Mouse (Mus musculus): ENCODE results near the gene Rps18. TPM values are rescaled to one million over a fixed set of nuclear protein-coding genes. Genes with fewer than 3 reads are reported as not detected.
A peak's percentile ranks its signal among the peaks of the same experiment; 100 is the strongest.

Rps18 gene
- polyA plus RNA-seq, 1 experiment from 2014 or later, result 2,078 TPM

DNA sequence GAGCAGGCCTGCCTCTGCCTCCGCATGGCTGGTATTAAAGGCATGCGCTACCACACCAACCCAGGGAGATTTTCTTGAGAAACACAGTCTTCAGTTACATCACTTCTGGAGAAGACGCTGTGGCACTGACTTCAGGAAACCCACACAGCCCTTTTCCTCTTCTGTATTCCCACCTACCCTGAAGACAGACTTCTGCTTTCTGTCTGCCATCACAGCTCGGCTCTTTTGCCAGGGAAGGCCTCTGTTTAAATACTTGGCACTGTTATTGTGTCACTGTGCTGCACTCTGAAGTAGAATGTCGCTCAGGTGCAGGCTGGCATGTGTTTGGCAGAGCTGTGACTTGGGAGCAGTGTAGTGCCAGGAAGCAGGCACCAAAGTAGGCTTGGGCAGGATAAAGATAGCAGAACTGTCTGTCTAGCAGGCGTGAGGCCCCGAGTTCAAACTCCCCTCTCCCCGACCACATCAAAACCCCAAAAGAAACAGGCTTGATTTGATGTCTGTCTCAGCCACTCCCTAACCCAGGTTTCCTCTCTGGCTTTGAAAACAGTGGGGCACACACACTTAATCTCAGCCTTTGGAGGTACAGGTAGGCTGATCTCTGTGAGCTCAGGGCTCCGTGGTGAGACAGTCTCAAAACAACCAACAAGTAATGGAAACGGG is 8.2 kb downstream of the Rps18 start:
- Histone ChIP-seq H3K9ac (ENCODE audit: low read depth, low read length) (no peak overlapping the region), H3K4me1 (ENCODE audit: control insufficient read depth, insufficient read depth, low read length) (peaks cover 7% of the 10 kb centered on the region; the same call in 1 of the 2 replicates), H3K4me3 (ENCODE audit: low read depth, low read length) (no peak overlapping the region), H3K27ac (replicated peaks; ENCODE audit: low read depth, low read length) (no peak overlapping the region), H3K9me3 (ENCODE audit: control insufficient read depth, low read length) (no peaks in the 10 kb centered on the region), H3K27me3 (replicated peaks; ENCODE audit: control insufficient read depth, insufficient read depth, low read length) (no peaks in the 10 kb centered on the region), H3K36me3 (ENCODE audit: control insufficient read depth, insufficient read depth, low read length) (peaks cover 66% of the 10 kb centered on the region), H3K4me2 (ENCODE audit: low read depth, low read length) (no peak overlapping the region)
- DNase-seq (ENCODE audit: low spot score) (no peak), ATAC-seq (ENCODE audit: low read depth) (no peak)
- 92% methylated on average over 10 of the region's 10 CpGs for WGBS

DNA sequence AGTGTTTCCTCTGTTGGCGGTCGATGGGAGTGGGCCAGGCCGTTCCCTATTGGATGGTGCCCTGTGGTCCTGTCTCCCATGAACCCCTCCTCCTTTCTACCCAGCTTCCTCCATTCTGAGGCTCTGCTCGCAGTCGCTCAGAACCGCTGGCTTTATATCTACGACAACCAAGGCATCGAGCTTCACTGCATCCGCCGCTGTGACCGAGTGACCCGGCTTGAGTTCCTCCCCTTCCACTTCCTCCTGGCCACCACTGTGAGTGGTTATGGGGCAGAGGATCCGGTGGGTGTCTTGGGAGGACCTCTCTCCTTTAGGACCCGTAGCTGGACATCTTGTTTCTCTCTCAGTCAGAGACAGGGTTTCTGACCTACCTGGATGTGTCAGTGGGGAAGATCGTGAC is 12.3 kb downstream of the Rps18 start:
- Histone ChIP-seq H3K4me1 (ENCODE audit: control insufficient read depth, insufficient read depth, low read length) (peaks cover 12% of the 10 kb centered on the region), H3K4me3 (ENCODE audit: low read depth, low read length) (no peak overlapping the region), H3K27me3 (replicated peaks; ENCODE audit: control insufficient read depth, insufficient read depth, low read length) (no peaks in the 10 kb centered on the region), H3K9me3 (ENCODE audit: control insufficient read depth, low read length) (no peaks in the 10 kb centered on the region), H3K36me3 (ENCODE audit: control insufficient read depth, insufficient read depth, low read length) (peaks cover 52% of the 10 kb centered on the region), H3K4me2 (ENCODE audit: low read depth, low read length) (no peak overlapping the region), H3K9ac (ENCODE audit: low read depth, low read length) (no peak overlapping the region), H3K27ac (replicated peaks; ENCODE audit: low read depth, low read length) (no peak overlapping the region)
- DNase-seq (ENCODE audit: low spot score), result no peak
- no peak for ATAC-seq (ENCODE audit: low read depth)
- WGBS, result 94% methylated on average over 15 of the region's 15 CpGs

- Histone ChIP-seq H3K4me2 (ENCODE audit: low read depth, low read length) (peak overlapping the region; percentile 89), H3K36me3 (ENCODE audit: control insufficient read depth, insufficient read depth, low read length) (peaks cover 58% of the 10 kb centered on the region), H3K4me3 (ENCODE audit: low read depth, low read length) (peak overlapping the region; percentile 87), H3K4me1 (ENCODE audit: control insufficient read depth, insufficient read depth, low read length) (peaks cover 12% of the 10 kb centered on the region), H3K27me3 (replicated peaks; ENCODE audit: control insufficient read depth, insufficient read depth, low read length) (no peaks in the 10 kb centered on the region), H3K9ac (ENCODE audit: low read depth, low read length) (peak overlapping the region; percentile 79), H3K9me3 (ENCODE audit: control insufficient read depth, low read length) (no peaks in the 10 kb centered on the region), H3K27ac (replicated peaks; ENCODE audit: low read depth, low read length) (no peak overlapping the region)
- no peak for DNase-seq (ENCODE audit: low spot score)
- 55% methylated on average over 19 of the region's 19 CpGs for WGBS
- no peak for ATAC-seq (ENCODE audit: low read depth)
Measured at GRCm38 (mm10) chr17:33941381-33941780, 14.4 kb downstream of the Rps18 start.

DNA sequence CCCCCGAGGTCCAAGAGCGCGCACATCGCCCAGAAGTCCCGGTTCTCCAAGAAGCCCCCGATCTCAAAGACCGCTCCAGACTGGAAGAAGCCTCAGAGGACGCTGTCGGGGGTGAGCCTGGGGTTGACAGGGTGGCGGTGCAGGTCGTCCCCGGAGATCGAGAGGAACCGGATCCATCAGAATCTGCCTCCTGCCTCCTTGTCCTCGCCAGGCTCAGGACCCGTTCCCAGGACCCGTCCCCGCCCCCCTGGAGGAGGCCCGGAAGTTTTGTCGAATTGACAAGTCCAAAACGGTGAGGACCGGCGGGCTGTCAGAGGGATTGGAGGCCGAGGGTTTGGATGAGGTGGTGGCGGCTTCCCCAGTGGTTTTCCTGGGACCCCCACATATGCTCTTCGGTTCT is 14.8 kb downstream of the Rps18 start:
- under 1% methylated on average over 14 of the region's 26 CpGs for WGBS
- peak overlapping the region; percentile 89 for H3K4me2 ChIP-seq (ENCODE audit: low read depth, low read length)
- peaks cover 12% of the 10 kb centered on the region for H3K4me1 ChIP-seq (ENCODE audit: control insufficient read depth, insufficient read depth, low read length)
- H3K9me3 ChIP-seq (ENCODE audit: control insufficient read depth, low read length), result no peaks in the 10 kb centered on the region
- no peak for DNase-seq (ENCODE audit: low spot score)
- ATAC-seq (ENCODE audit: low read depth), result no peak
- H3K4me3 ChIP-seq (ENCODE audit: low read depth, low read length), result peak overlapping the region; percentile 87
- no peaks in the 10 kb centered on the region for H3K27me3 ChIP-seq (replicated peaks; ENCODE audit: control insufficient read depth, insufficient read depth, low read length)
- H3K9ac ChIP-seq (ENCODE audit: low read depth, low read length), result peak overlapping the region; percentile 79
- no peak overlapping the region for H3K27ac ChIP-seq (replicated peaks; ENCODE audit: low read depth, low read length)
- peaks cover 58% of the 10 kb centered on the region for H3K36me3 ChIP-seq (ENCODE audit: control insufficient read depth, insufficient read depth, low read length)

DNA sequence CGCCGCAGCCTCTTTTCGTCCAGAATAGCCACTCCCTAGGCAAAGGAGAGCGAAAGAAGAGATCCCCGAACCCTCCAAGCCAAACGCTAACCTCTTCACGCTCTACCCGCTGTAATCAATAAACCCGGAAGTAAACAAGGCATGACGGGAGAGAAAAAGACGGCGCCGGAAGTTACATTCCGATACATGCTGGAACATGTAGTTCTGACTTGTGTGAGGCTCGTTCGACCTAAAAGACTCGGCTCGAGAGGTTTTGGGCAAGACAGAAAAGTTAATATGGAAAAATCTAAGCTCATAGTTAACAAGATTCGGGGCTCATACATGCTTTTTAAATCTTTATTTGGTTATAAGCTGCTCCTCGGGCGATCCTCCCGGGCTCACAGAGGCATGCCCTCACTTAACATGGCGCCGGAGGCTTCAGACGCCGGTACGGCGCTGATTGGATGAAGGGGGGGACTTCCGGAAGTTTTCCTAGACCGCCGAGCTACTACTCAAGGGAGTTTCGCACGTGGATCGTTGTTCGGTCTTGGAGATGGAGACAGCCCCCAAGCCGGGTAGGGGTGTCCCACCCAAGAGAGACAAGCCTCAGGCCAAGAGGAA is 15.5 kb downstream of the Rps18 start, which contains the start of the genes Pfdn6 and Wdr46:
Pfdn6 (minus strand) TSS at position 138 of the 600 bp plus-strand sequence.
Wdr46 (plus strand) TSS at position 455 of the 600 bp plus-strand sequence.
- H3K9ac ChIP-seq (ENCODE audit: low read depth, low read length), result peak within 1 kb of the TSS; percentile 79
- H3K27ac ChIP-seq (replicated peaks; ENCODE audit: low read depth, low read length), result no peak within 1 kb of the TSS
- peak within 1 kb of the TSS; percentile 89 for H3K4me2 ChIP-seq (ENCODE audit: low read depth, low read length)
- WGBS, result under 1% methylated on average over 36 of the region's 36 CpGs
- H3K4me3 ChIP-seq (ENCODE audit: low read depth, low read length), result peak within 1 kb of the TSS; percentile 87
- ATAC-seq (ENCODE audit: low read depth), result peak; percentile 93
- peaks cover 61% of the 10 kb centered on the region for H3K36me3 ChIP-seq (ENCODE audit: control insufficient read depth, insufficient read depth, low read length)
- H3K27me3 ChIP-seq (replicated peaks; ENCODE audit: control insufficient read depth, insufficient read depth, low read length), result no peaks in the 10 kb centered on the region
- H3K4me1 ChIP-seq (ENCODE audit: control insufficient read depth, insufficient read depth, low read length), result peaks cover 12% of the 10 kb centered on the region
- DNase-seq (ENCODE audit: low spot score), result peak; percentile 96
- H3K9me3 ChIP-seq (ENCODE audit: control insufficient read depth, low read length), result no peaks in the 10 kb centered on the region

GRCm38 (mm10) chr17:33938783-33939182 is 17.0 kb downstream of the Rps18 start:
- DNase-seq (ENCODE audit: low spot score) (no peak), ATAC-seq (ENCODE audit: low read depth) (no peak)
- Histone ChIP-seq H3K4me2 (ENCODE audit: low read depth, low read length) (peak overlapping the region; percentile 77; the same call in 1 of the 2 replicates), H3K27ac (replicated peaks; ENCODE audit: low read depth, low read length) (no peak overlapping the region), H3K4me1 (ENCODE audit: control insufficient read depth, insufficient read depth, low read length) (peaks cover 12% of the 10 kb centered on the region), H3K9me3 (ENCODE audit: control insufficient read depth, low read length) (no peaks in the 10 kb centered on the region), H3K4me3 (ENCODE audit: low read depth, low read length) (no peak overlapping the region), H3K27me3 (replicated peaks; ENCODE audit: control insufficient read depth, insufficient read depth, low read length) (no peaks in the 10 kb centered on the region), H3K36me3 (ENCODE audit: control insufficient read depth, insufficient read depth, low read length) (peaks cover 51% of the 10 kb centered on the region), H3K9ac (ENCODE audit: low read depth, low read length) (no peak overlapping the region)
- 85% methylated on average over 11 of the region's 11 CpGs for WGBS

GRCm38 (mm10) chr17:33936993-33937392 is 18.8 kb downstream of the Rps18 start:
- no peak for DNase-seq (ENCODE audit: low spot score)
- 86% methylated on average over 14 of the region's 15 CpGs for WGBS
- H3K27ac ChIP-seq (replicated peaks; ENCODE audit: low read depth, low read length), result no peak overlapping the region
- ATAC-seq (ENCODE audit: low read depth), result no peak
- H3K4me3 ChIP-seq (ENCODE audit: low read depth, low read length), result no peak overlapping the region
- no peaks in the 10 kb centered on the region for H3K9me3 ChIP-seq (ENCODE audit: control insufficient read depth, low read length)
- peaks cover 12% of the 10 kb centered on the region for H3K4me1 ChIP-seq (ENCODE audit: control insufficient read depth, insufficient read depth, low read length)
- H3K4me2 ChIP-seq (ENCODE audit: low read depth, low read length), result no peak overlapping the region
- no peak overlapping the region for H3K9ac ChIP-seq (ENCODE audit: low read depth, low read length)
- H3K36me3 ChIP-seq (ENCODE audit: control insufficient read depth, insufficient read depth, low read length), result peaks cover 51% of the 10 kb centered on the region
- H3K27me3 ChIP-seq (replicated peaks; ENCODE audit: control insufficient read depth, insufficient read depth, low read length), result no peaks in the 10 kb centered on the region

- Histone ChIP-seq H3K4me2 (ENCODE audit: low read depth, low read length) (no peak overlapping the region), H3K4me1 (ENCODE audit: control insufficient read depth, insufficient read depth, low read length) (peaks cover 12% of the 10 kb centered on the region), H3K9me3 (ENCODE audit: control insufficient read depth, low read length) (no peaks in the 10 kb centered on the region), H3K4me3 (ENCODE audit: low read depth, low read length) (no peak overlapping the region), H3K27me3 (replicated peaks; ENCODE audit: control insufficient read depth, insufficient read depth, low read length) (no peaks in the 10 kb centered on the region), H3K36me3 (ENCODE audit: control insufficient read depth, insufficient read depth, low read length) (peaks cover 49% of the 10 kb centered on the region), H3K9ac (ENCODE audit: low read depth, low read length) (no peak overlapping the region), H3K27ac (replicated peaks; ENCODE audit: low read depth, low read length) (no peak overlapping the region)
- DNase-seq (ENCODE audit: low spot score), result no peak
- no peak for ATAC-seq (ENCODE audit: low read depth)
- 89% methylated on average over 20 of the region's 21 CpGs for WGBS
Measured at GRCm38 (mm10) chr17:33935422-33936055, 20.3 kb downstream of the Rps18 start.
